Mouse (Mus musculus) heart, adult 2 months (tissue): ENCODE measurements around the gene Unc79. TPM values are rescaled to one million over a fixed set of nuclear protein-coding genes. Genes with fewer than 3 reads are reported as not detected.

Source experiments
- DNase-seq, 2 experiments: peaks; one replicate each; pipeline ENCODE4 v3.0.0; 2021
- H3K27ac ChIP-seq: fragments of 200-600 bp; 2 replicates; pipeline ENCODE4 v1.8.1; 2022
- H3K27me3 ChIP-seq: fragments of 200-500 bp; 2 replicates; pipeline ENCODE4 v1.6.1; 2012; ENCODE audit warnings: mild to moderate bottlenecking, low read length, inconsistent platforms, mixed read lengths; ENCODE audit not compliant: control insufficient read depth, insufficient read depth
- H3K36me3 ChIP-seq: fragments of 200-500 bp; 2 replicates; pipeline ENCODE4 v1.6.1; 2012; ENCODE audit warnings: low read length, inconsistent platforms; ENCODE audit not compliant: control insufficient read depth, insufficient read depth
- H3K4me1 ChIP-seq: fragments of 200-500 bp; 2 replicates; pipeline ENCODE4 v1.6.1; 2011; ENCODE audit warnings: low read length; ENCODE audit not compliant: control insufficient read depth, insufficient read depth
- H3K4me3 ChIP-seq: fragments of 200-600 bp; 2 replicates; pipeline ENCODE4 v1.8.1; 2022
- H3K79me2 ChIP-seq: fragments of 200-500 bp; replicated peaks from 2 replicates; pipeline ENCODE4 v1.6.1; 2012; ENCODE audit warnings: mild to moderate bottlenecking, inconsistent platforms, low read length, moderate library complexity, mixed read lengths; ENCODE audit not compliant: control insufficient read depth, insufficient read depth
- H3K9ac ChIP-seq: fragments of 200-500 bp; 2 replicates; pipeline ENCODE4 v1.6.1; 2012; ENCODE audit warnings: low read depth, mild to moderate bottlenecking, control low read depth, inconsistent platforms, low read length, mixed read lengths
- CTCF ChIP-seq: fragments of 200-600 bp; IDR thresholded peaks from 2 replicates; pipeline ENCODE4 v1.8.1; 2022; ENCODE audit warnings: antibody characterized with exemption, mild to moderate bottlenecking, moderate library complexity
- EP300 ChIP-seq: fragments of 200-500 bp; IDR thresholded peaks from 2 replicates; pipeline ENCODE4 v1.6.1; 2011; ENCODE audit warnings: low read depth, low read length, control low read depth; ENCODE audit not compliant: insufficient read depth
- POLR2A ChIP-seq: fragments of 200-500 bp; IDR thresholded peaks from 2 replicates; pipeline ENCODE4 v1.6.1; 2011; ENCODE audit warnings: mild to moderate bottlenecking, low read depth, low read length, control low read depth; ENCODE audit not compliant: insufficient read depth
- WGBS: fragments of 180-500 bp; shearing (Covaris S2); methylation state at CpG from one replicate; pipeline ENCODE4 v1.1.7; 2018; 5-methylcytosine and 5-hydroxymethylcytosine counted together
- intact Hi-C: fragments of 180-260 bp; cut with DNase I; formaldehyde crosslinking; loops from one replicate; pipeline ENCODE4 v1.15.1; 2025
- polyA plus RNA-seq: library from polyadenylated mRNA; depleted of rRNA; stranded (reverse); fragments of >200 nt; gene quantifications from 2 replicates; pipeline ENCODE4 v1.2.3, GENCODE M21; 2012
- total RNA-seq, 2 experiments: library from RNA; stranded (reverse); gene quantifications; 2 replicates each; pipeline ENCODE4 v1.2.3; 2021

Unc79 gene
- total and polyA plus RNA-seq, 3 experiments, result 0.05 to 0.20 (median 0.05) TPM

DNA sequence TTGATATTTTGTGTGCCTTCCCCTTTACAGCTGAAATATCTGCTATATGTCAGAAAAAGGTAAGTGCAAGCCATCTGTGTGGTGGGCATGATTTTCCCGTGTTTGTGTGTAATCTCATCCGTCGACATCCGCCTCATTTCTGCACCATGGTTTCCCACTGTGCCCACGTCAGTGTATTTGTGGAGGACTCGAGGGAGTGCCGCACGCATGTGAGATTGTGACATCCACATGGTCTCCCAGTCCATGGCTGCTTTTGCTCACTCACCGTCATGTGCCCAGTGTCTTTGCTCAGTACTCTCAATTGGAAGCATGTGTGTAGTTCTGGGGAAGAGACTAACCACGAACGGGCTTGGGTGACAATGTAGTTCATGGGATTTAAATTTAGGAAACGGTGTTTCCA lies 101.2 kb downstream of the Unc79 start:
- Histone ChIP-seq H3K27me3 (no peaks in the 10 kb centered on the region), H3K9ac (no peak overlapping the region), H3K4me3 (no peak overlapping the region), H3K27ac (no peak overlapping the region), H3K79me2 (no peaks in the 10 kb centered on the region), H3K4me1 (no peaks in the 10 kb centered on the region), H3K36me3 (no peaks in the 10 kb centered on the region)
- TF ChIP-seq POLR2A (no peak), CTCF (no peak), EP300 (no peak)
- WGBS, result 89% methylated on average over 12 of the region's 12 CpGs
- no peak for DNase-seq
- intact Hi-C loops, result no loop called here

GRCm38 (mm10) chr12:103059321-103060053 lies 110.8 kb downstream of the Unc79 start:
- intact Hi-C loops, result loop anchor here (10.0 kb wide), 2 partner anchors 275 to 355 kb away; partner anchors contain the start of gene Itpk1
- H3K9ac ChIP-seq, result no peak overlapping the region
- H3K79me2 ChIP-seq, result no peaks in the 10 kb centered on the region
- H3K27ac ChIP-seq, result no peak overlapping the region
- H3K4me3 ChIP-seq, result no peak overlapping the region
- DNase-seq, result no peak
- no peaks in the 10 kb centered on the region for H3K36me3 ChIP-seq
- H3K4me1 ChIP-seq, result no peaks in the 10 kb centered on the region
- no peaks in the 10 kb centered on the region for H3K27me3 ChIP-seq
- TF ChIP-seq POLR2A, result no peak
- TF ChIP-seq CTCF, result no peak
- no peak for TF ChIP-seq EP300
- 83% methylated on average over 21 of the region's 21 CpGs for WGBS

DNA sequence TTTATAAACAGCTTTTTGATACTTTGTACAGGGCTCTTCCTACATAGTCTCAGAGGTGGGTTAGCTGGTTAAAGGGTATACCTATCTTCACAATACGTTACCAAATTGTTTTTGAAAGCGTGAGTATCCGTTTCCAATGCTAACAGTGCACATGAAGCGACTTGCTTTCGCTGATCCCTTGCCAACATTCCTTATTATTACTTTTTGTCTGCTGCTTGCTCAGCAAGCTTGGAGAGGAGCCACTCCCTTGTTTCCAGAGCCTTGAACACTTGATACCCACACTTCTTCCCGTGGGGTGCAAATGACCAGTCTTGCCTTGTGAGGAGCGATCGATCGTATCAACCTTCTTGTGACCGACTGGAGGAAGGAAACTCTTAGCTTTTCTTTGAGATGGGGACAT lies 112.1 kb downstream of the Unc79 start:
- WGBS, result 70% methylated on average over 10 of the region's 10 CpGs
- Histone ChIP-seq H3K4me1 (no peaks in the 10 kb centered on the region), H3K27me3 (no peaks in the 10 kb centered on the region), H3K27ac (no peak overlapping the region), H3K36me3 (no peaks in the 10 kb centered on the region), H3K79me2 (no peaks in the 10 kb centered on the region), H3K4me3 (no peak overlapping the region), H3K9ac (0 out of 2 replicates have a peak overlapping the region, but pooled peaks have one; percentile 6)
- intact Hi-C loops, result loop anchor here (10.0 kb wide), 2 partner anchors 276 to 356 kb away; partner anchors contain the start of gene Itpk1
- no peak for TF ChIP-seq POLR2A
- no peak for TF ChIP-seq EP300
- no peak for TF ChIP-seq CTCF
- DNase-seq, result no peak

DNA sequence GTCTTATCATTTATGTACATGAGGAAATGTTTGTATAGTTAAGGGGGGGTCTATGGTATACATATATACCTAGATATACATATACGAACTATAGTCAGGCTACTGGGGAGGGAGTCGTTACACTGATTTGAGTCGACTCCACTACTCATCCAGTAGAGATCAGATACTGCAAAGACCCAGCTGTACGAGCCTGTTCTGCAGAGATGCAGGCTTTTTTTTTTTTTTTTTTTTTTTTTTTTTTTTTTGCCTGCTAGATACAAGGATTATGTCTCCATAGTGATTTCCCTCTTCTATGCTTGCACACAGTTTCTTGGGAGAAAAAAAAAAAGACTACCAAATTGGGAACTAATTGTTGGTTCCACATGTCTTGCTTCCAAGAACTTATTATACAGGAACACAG lies 113.5 kb downstream of the Unc79 start:
- H3K9ac ChIP-seq, result no peak overlapping the region
- DNase-seq, result no peak
- no peak for TF ChIP-seq CTCF
- no peak for TF ChIP-seq POLR2A
- no peak for TF ChIP-seq EP300
- intact Hi-C loops, result loop anchor here (10.0 kb wide), 2 partner anchors 277 to 357 kb away; partner anchors contain the start of gene Itpk1
- H3K4me1 ChIP-seq, result no peaks in the 10 kb centered on the region
- no peaks in the 10 kb centered on the region for H3K27me3 ChIP-seq
- H3K27ac ChIP-seq, result no peak overlapping the region
- H3K79me2 ChIP-seq, result no peaks in the 10 kb centered on the region
- WGBS, result 74% methylated on average over 4 of the region's 4 CpGs
- H3K36me3 ChIP-seq, result no peaks in the 10 kb centered on the region
- H3K4me3 ChIP-seq, result no peak overlapping the region

GRCm38 (mm10) chr12:103064944-103065343 lies 116.3 kb downstream of the Unc79 start:
- H3K79me2 ChIP-seq, result no peaks in the 10 kb centered on the region
- intact Hi-C loops, result loop anchor here (1.0 to 10.0 kb wide), 4 partner anchors 180 to 360 kb away; partner anchors contain the start of gene Itpk1
- H3K27ac ChIP-seq, result no peak overlapping the region
- DNase-seq, result no peak
- 8% methylated on average over 3 of the region's 3 CpGs for WGBS
- no peaks in the 10 kb centered on the region for H3K36me3 ChIP-seq
- H3K27me3 ChIP-seq, result no peaks in the 10 kb centered on the region
- no peak overlapping the region for H3K4me3 ChIP-seq
- H3K4me1 ChIP-seq, result no peaks in the 10 kb centered on the region
- no peak overlapping the region for H3K9ac ChIP-seq
- no peak for TF ChIP-seq POLR2A
- no peak for TF ChIP-seq EP300
- TF ChIP-seq CTCF, result peak; percentile 91

- Histone ChIP-seq H3K79me2 (no peaks in the 10 kb centered on the region), H3K27me3 (no peaks in the 10 kb centered on the region), H3K36me3 (no peaks in the 10 kb centered on the region), H3K4me3 (no peak overlapping the region), H3K4me1 (no peaks in the 10 kb centered on the region), H3K9ac (no peak overlapping the region), H3K27ac (no peak overlapping the region)
- intact Hi-C loops, result loop anchor here (10.0 kb wide), 2 partner anchors 283 to 363 kb away; partner anchors contain the start of gene Itpk1
- TF ChIP-seq POLR2A (no peak), CTCF (no peak), EP300 (no peak)
- no peak for DNase-seq
- 77% methylated on average over 5 of the region's 5 CpGs for WGBS
These were observed 119.5 kb downstream of the Unc79 start for GRCm38 (mm10) chr12:103068161-103068560.
